ENCODE assay signal across 9 mouse cellular contexts in genomic region chr17:56305156-56305555, GRCm38 (mm10). TPM values are rescaled to one million over a fixed set of nuclear protein-coding genes. Genes with fewer than 3 reads are reported as not detected.
DNase-seq lines count a peak whose midpoint lies in the region; ATAC-seq lines count a peak whose summit lies in the region.
"Had no signal": no experiment of that assay in that cellular context is flagged by ENCODE, and none has a peak within 500 bp of the region (broad histone marks: within the 10 kb centered on the region; RNA-seq: fewer than 3 reads in every experiment).

No protein-coding gene starts in this region.

- ATAC-seq in hindbrain, embryonic 16.5 days = no peak
- no peak for ATAC-seq in midbrain, embryonic 15.5 days (replicated peaks)

- peaks cover 55% of the 10 kb centered on the region for H3K36me3 ChIP-seq in embryonic facial prominence, embryonic 10.5 days (replicated peaks)
- no peaks in the 10 kb centered on the region for H3K36me3 ChIP-seq in hindbrain, embryonic 16.5 days (ENCODE audit: control insufficient read depth, insufficient read depth, low read length)
- no peaks in the 10 kb centered on the region for H3K36me3 ChIP-seq in midbrain, embryonic 15.5 days (replicated peaks)

- peaks cover 60% of the 10 kb centered on the region for H3K4me1 ChIP-seq in embryonic facial prominence, embryonic 10.5 days
- H3K4me1 ChIP-seq in hindbrain, embryonic 16.5 days (ENCODE audit: control insufficient read depth, insufficient read depth, low read depth, low read length) = peaks cover 24% of the 10 kb centered on the region
- peaks cover 30% of the 10 kb centered on the region for H3K4me1 ChIP-seq in midbrain, embryonic 15.5 days

- H3K9ac ChIP-seq in hindbrain, embryonic 16.5 days (ENCODE audit: low read depth, low read length) = peak overlapping the region; percentile 75
- no peak overlapping the region for H3K9ac ChIP-seq in midbrain, embryonic 15.5 days

- H3K4me3 ChIP-seq in embryonic facial prominence, embryonic 10.5 days = peak overlapping the region; percentile 91
- peak overlapping the region; percentile 89 for H3K4me3 ChIP-seq in hindbrain, embryonic 16.5 days (ENCODE audit: low read length)
- H3K4me3 ChIP-seq in midbrain, embryonic 15.5 days = peak overlapping the region; percentile 94

- peak; percentile 36 to 41 for DNase-seq in kidney, postnatal 4 days
- DNase-seq in kidney, adult 8-10 months = no peak
- peak; percentile 41 for DNase-seq in embryonic facial prominence, embryonic 10.5 days (ENCODE audit: low spot score)
- DNase-seq in gastrocnemius, postnatal 10 days = no peak
- no peak for DNase-seq in cerebellum, adult 18-20 months
- no peak for DNase-seq in urinary bladder, postnatal 14 days (ENCODE audit: low spot score)
- DNase-seq: layer of hippocampus, postnatal 36 days had no signal

- WGBS in embryonic facial prominence, embryonic 10.5 days = 45% methylated on average over 9 of the region's 9 CpGs
- 23% methylated on average over 9 of the region's 9 CpGs for WGBS in hindbrain, embryonic 16.5 days
- 27% methylated on average over 9 of the region's 9 CpGs for WGBS in midbrain, embryonic 15.5 days

- H3K4me2 ChIP-seq in hindbrain, embryonic 16.5 days (ENCODE audit: low read length) = peak overlapping the region; percentile 96
- H3K4me2 ChIP-seq in midbrain, embryonic 15.5 days = peak overlapping the region; percentile 98

- peak overlapping the region; percentile 98 for H3K27ac ChIP-seq in embryonic facial prominence, embryonic 10.5 days (replicated peaks)
- no peak overlapping the region for H3K27ac ChIP-seq in hindbrain, embryonic 16.5 days (ENCODE audit: low read depth, low read length)
- no peak overlapping the region for H3K27ac ChIP-seq in midbrain, embryonic 15.5 days

- H3K9me3 ChIP-seq in embryonic facial prominence, embryonic 10.5 days = no peaks in the 10 kb centered on the region
- no peaks in the 10 kb centered on the region for H3K9me3 ChIP-seq in hindbrain, embryonic 16.5 days (ENCODE audit: control insufficient read depth, low read length)
- no peaks in the 10 kb centered on the region for H3K9me3 ChIP-seq in midbrain, embryonic 15.5 days

- H3K27me3 ChIP-seq in embryonic facial prominence, embryonic 10.5 days (replicated peaks; ENCODE audit: low read depth, poor library complexity, severe bottlenecking) = no peaks in the 10 kb centered on the region
- H3K27me3 ChIP-seq in hindbrain, embryonic 16.5 days (replicated peaks; ENCODE audit: control insufficient read depth, insufficient read depth, low read length) = no peaks in the 10 kb centered on the region; the same call in 1 of the 2 replicates
- H3K27me3 ChIP-seq in midbrain, embryonic 15.5 days (replicated peaks) = no peaks in the 10 kb centered on the region

RNA-seq across cellular contexts. Expression of gene Uhrf1, which starts 2.0 kb away (rescaled TPM):
- polyA plus RNA-seq in embryonic facial prominence, embryonic 10.5 days (2016; fragmentation: Nextera tagmentation; extraction: Ambion mirVana) = 279 and 301 TPM in 2 replicates
- polyA plus RNA-seq in hindbrain, embryonic 16.5 days (2015; fragmentation: Nextera tagmentation; extraction: Ambion mirVana) = 23.3 and 28.2 TPM in 2 replicates
- 19.2 and 20.8 TPM in 2 replicates for polyA plus RNA-seq in midbrain, embryonic 15.5 days (2015; fragmentation: Nextera tagmentation; extraction: Ambion mirVana)
- total RNA-seq in gastrocnemius, postnatal 10 days (2021) = 10 to 100 TPM; 14.4 to 20.3 TPM

RNA-seq across cellular contexts. Expression of gene Arrdc5, which starts 5.1 kb away (rescaled TPM):
- not detected in 2 replicates for polyA plus RNA-seq in embryonic facial prominence, embryonic 10.5 days (2016; fragmentation: Nextera tagmentation; extraction: Ambion mirVana)
- polyA plus RNA-seq in hindbrain, embryonic 16.5 days (2015; fragmentation: Nextera tagmentation; extraction: Ambion mirVana) = not detected in 2 replicates
- not detected in 2 replicates for polyA plus RNA-seq in midbrain, embryonic 15.5 days (2015; fragmentation: Nextera tagmentation; extraction: Ambion mirVana)
- not detected for total RNA-seq in gastrocnemius, postnatal 10 days (2021)
- total RNA-seq: layer of hippocampus, postnatal 36 days had no signal

RNA-seq across cellular contexts. Expression of gene Plin3, which starts 12.5 kb away (rescaled TPM):
- polyA plus RNA-seq in embryonic facial prominence, embryonic 10.5 days (2016; fragmentation: Nextera tagmentation; extraction: Ambion mirVana) = 67.7 and 72.2 TPM in 2 replicates
- polyA plus RNA-seq in hindbrain, embryonic 16.5 days (2015; fragmentation: Nextera tagmentation; extraction: Ambion mirVana) = 15.5 and 21.1 TPM in 2 replicates
- 12.0 and 13.3 TPM in 2 replicates for polyA plus RNA-seq in midbrain, embryonic 15.5 days (2015; fragmentation: Nextera tagmentation; extraction: Ambion mirVana)
- 10 to 100 TPM; 37.2 to 41.7 TPM for total RNA-seq in gastrocnemius, postnatal 10 days (2021)

RNA-seq across cellular contexts. Expression of gene Kdm4b, which starts 20.7 kb away (rescaled TPM):
- 46.2 and 46.8 TPM in 2 replicates for polyA plus RNA-seq in embryonic facial prominence, embryonic 10.5 days (2016; fragmentation: Nextera tagmentation; extraction: Ambion mirVana)
- 53.5 and 70.3 TPM in 2 replicates for polyA plus RNA-seq in hindbrain, embryonic 16.5 days (2015; fragmentation: Nextera tagmentation; extraction: Ambion mirVana)
- 86.3 and 86.6 TPM in 2 replicates for polyA plus RNA-seq in midbrain, embryonic 15.5 days (2015; fragmentation: Nextera tagmentation; extraction: Ambion mirVana)
- 10 to 100 TPM; 24.9 to 28.6 TPM for total RNA-seq in gastrocnemius, postnatal 10 days (2021)

RNA-seq across cellular contexts. Expression of gene Ticam1, which starts 28.6 kb away (rescaled TPM):
- polyA plus RNA-seq in embryonic facial prominence, embryonic 10.5 days (2016; fragmentation: Nextera tagmentation; extraction: Ambion mirVana) = 3.2 and 3.7 TPM in 2 replicates
- polyA plus RNA-seq in hindbrain, embryonic 16.5 days (2015; fragmentation: Nextera tagmentation; extraction: Ambion mirVana) = 1.5 and 1.9 TPM in 2 replicates
- polyA plus RNA-seq in midbrain, embryonic 15.5 days (2015; fragmentation: Nextera tagmentation; extraction: Ambion mirVana) = 1.2 and 1.5 TPM in 2 replicates
- total RNA-seq in gastrocnemius, postnatal 10 days (2021) = 1 to 10 TPM; 6.6 to 6.8 TPM

Comparison
In these comparisons a context has a peak if more than half of its experiments do, and no peak if none do; other contexts are left out.
1. DNase-seq: peak in kidney, postnatal 4 days (2 of 2) and embryonic facial prominence, embryonic 10.5 days (single experiment); none in kidney, adult 8-10 months (0 of 2), gastrocnemius, postnatal 10 days (single experiment), cerebellum, adult 18-20 months (0 of 2) and urinary bladder, postnatal 14 days (single experiment).
2. Peak in every context shown above with its lines, with median percentiles within 50 percentile points of each other: H3K4me3 ChIP-seq.